Mouse (Mus musculus): ENCODE measurements around the gene Tpk1. TPM values are rescaled to one million over a fixed set of nuclear protein-coding genes. Genes with fewer than 3 reads are reported as not detected.
A peak's percentile ranks its signal among the peaks of the same experiment; 100 is the strongest.

Tpk1 gene
- polyA plus RNA-seq, 1 experiment from 2014 or later, result 5.3 TPM

- H3K4me1 ChIP-seq (ENCODE audit: control insufficient read depth, insufficient read depth, low read length), result no peaks in the 10 kb centered on the region
- no peak overlapping the region for H3K4me3 ChIP-seq (ENCODE audit: low read depth, low read length)
- no peak for DNase-seq (ENCODE audit: low spot score)
- 85% methylated on average over 3 of the region's 3 CpGs for WGBS
- ATAC-seq (ENCODE audit: insufficient read depth, low FRiP score, low TSS enrichment), result no peak
- no peak overlapping the region for H3K27ac ChIP-seq (ENCODE audit: low read depth, low read length)
- no peak overlapping the region for H3K4me2 ChIP-seq (ENCODE audit: low read depth)
- no peaks in the 10 kb centered on the region for H3K27me3 ChIP-seq (ENCODE audit: control insufficient read depth, insufficient read depth, low read length)
- no peak overlapping the region for H3K9ac ChIP-seq (ENCODE audit: low read length)
- no peaks in the 10 kb centered on the region for H3K9me3 ChIP-seq (ENCODE audit: control insufficient read depth, low read length)
- no peaks in the 10 kb centered on the region for H3K36me3 ChIP-seq (ENCODE audit: control insufficient read depth, insufficient read depth, low read length)
These were observed 283.3 kb downstream of the Tpk1 start for GRCm38 (mm10) chr6:43382750-43383149.

GRCm38 (mm10) chr6:43382284-43382683, 283.8 kb downstream of the Tpk1 start:
- H3K9me3 ChIP-seq (ENCODE audit: control insufficient read depth, low read length), result no peaks in the 10 kb centered on the region

GRCm38 (mm10) chr6:43373206-43373605, 292.9 kb downstream of the Tpk1 start:
- ATAC-seq (ENCODE audit: insufficient read depth, low FRiP score, low TSS enrichment) (no peak), DNase-seq (ENCODE audit: low spot score) (peak; percentile 15)
- H3K27me3 ChIP-seq (ENCODE audit: control insufficient read depth, insufficient read depth, low read length), result no peaks in the 10 kb centered on the region
- no peaks in the 10 kb centered on the region for H3K36me3 ChIP-seq (ENCODE audit: control insufficient read depth, insufficient read depth, low read length)
- no peaks in the 10 kb centered on the region for H3K4me1 ChIP-seq (ENCODE audit: control insufficient read depth, insufficient read depth, low read length)
- no peak overlapping the region for H3K4me3 ChIP-seq (ENCODE audit: low read depth, low read length)
- no peak overlapping the region for H3K9ac ChIP-seq (ENCODE audit: low read length)
- H3K9me3 ChIP-seq (ENCODE audit: control insufficient read depth, low read length), result no peaks in the 10 kb centered on the region
- 80% methylated on average over 5 of the region's 5 CpGs for WGBS
- H3K4me2 ChIP-seq (ENCODE audit: low read depth), result no peak overlapping the region
- H3K27ac ChIP-seq (ENCODE audit: low read depth, low read length), result no peak overlapping the region

More at GRCm38 (mm10) chr6:43382284-43382683, 283.8 kb downstream of the Tpk1 start:
- H3K4me3 ChIP-seq (ENCODE audit: low read depth, low read length), result no peak overlapping the region
- H3K27ac ChIP-seq (ENCODE audit: low read depth, low read length), result no peak overlapping the region
- H3K4me1 ChIP-seq (ENCODE audit: control insufficient read depth, insufficient read depth, low read length), result no peaks in the 10 kb centered on the region
- H3K9ac ChIP-seq (ENCODE audit: low read length), result no peak overlapping the region
- 88% methylated on average over 3 of the region's 3 CpGs for WGBS
- DNase-seq (ENCODE audit: low spot score) (no peak), ATAC-seq (ENCODE audit: insufficient read depth, low FRiP score, low TSS enrichment) (no peak)
- no peaks in the 10 kb centered on the region for H3K27me3 ChIP-seq (ENCODE audit: control insufficient read depth, insufficient read depth, low read length)
- H3K4me2 ChIP-seq (ENCODE audit: low read depth), result no peak overlapping the region
- H3K36me3 ChIP-seq (ENCODE audit: control insufficient read depth, insufficient read depth, low read length), result no peaks in the 10 kb centered on the region

GRCm38 (mm10) chr6:43367434-43367945, 298.6 kb downstream of the Tpk1 start:
- Histone ChIP-seq H3K27me3 (ENCODE audit: control insufficient read depth, insufficient read depth, low read length) (no peaks in the 10 kb centered on the region), H3K4me1 (ENCODE audit: control insufficient read depth, insufficient read depth, low read length) (no peaks in the 10 kb centered on the region), H3K36me3 (ENCODE audit: control insufficient read depth, insufficient read depth, low read length) (no peaks in the 10 kb centered on the region), H3K4me3 (ENCODE audit: low read depth, low read length) (no peak overlapping the region), H3K27ac (ENCODE audit: low read depth, low read length) (no peak overlapping the region), H3K4me2 (ENCODE audit: low read depth) (no peak overlapping the region), H3K9ac (ENCODE audit: low read length) (no peak overlapping the region), H3K9me3 (ENCODE audit: control insufficient read depth, low read length) (no peaks in the 10 kb centered on the region)
- WGBS, result 77% methylated on average over 1 of the region's 1 CpGs
- no peak for ATAC-seq (ENCODE audit: insufficient read depth, low FRiP score, low TSS enrichment)
- DNase-seq (ENCODE audit: low spot score), result no peak

- DNase-seq (ENCODE audit: low spot score), result no peak
- Histone ChIP-seq H3K27me3 (ENCODE audit: control insufficient read depth, insufficient read depth, low read length) (no peaks in the 10 kb centered on the region), H3K4me3 (ENCODE audit: low read depth, low read length) (no peak overlapping the region), H3K9me3 (ENCODE audit: control insufficient read depth, low read length) (no peaks in the 10 kb centered on the region), H3K36me3 (ENCODE audit: control insufficient read depth, insufficient read depth, low read length) (no peaks in the 10 kb centered on the region), H3K27ac (ENCODE audit: low read depth, low read length) (no peak overlapping the region), H3K4me1 (ENCODE audit: control insufficient read depth, insufficient read depth, low read length) (no peaks in the 10 kb centered on the region), H3K9ac (ENCODE audit: low read length) (no peak overlapping the region), H3K4me2 (ENCODE audit: low read depth) (no peak overlapping the region)
- 85% methylated on average over 2 of the region's 2 CpGs for WGBS
- no peak for ATAC-seq (ENCODE audit: insufficient read depth, low FRiP score, low TSS enrichment)
These were observed 299.1 kb downstream of the Tpk1 start for GRCm38 (mm10) chr6:43366952-43367351.

- no peak for DNase-seq (ENCODE audit: low spot score)
- Histone ChIP-seq H3K4me1 (ENCODE audit: control insufficient read depth, insufficient read depth, low read length) (no peaks in the 10 kb centered on the region), H3K4me2 (ENCODE audit: low read depth) (no peak overlapping the region)
These were observed 302.2 kb downstream of the Tpk1 start for GRCm38 (mm10) chr6:43363917-43364316.

GRCm38 (mm10) chr6:43363291-43363820, 302.7 kb downstream of the Tpk1 start:
- Histone ChIP-seq H3K9me3 (ENCODE audit: control insufficient read depth, low read length) (no peaks in the 10 kb centered on the region), H3K4me2 (ENCODE audit: low read depth) (no peak overlapping the region), H3K4me1 (ENCODE audit: control insufficient read depth, insufficient read depth, low read length) (no peaks in the 10 kb centered on the region), H3K27ac (ENCODE audit: low read depth, low read length) (no peak overlapping the region), H3K9ac (ENCODE audit: low read length) (no peak overlapping the region), H3K36me3 (ENCODE audit: control insufficient read depth, insufficient read depth, low read length) (no peaks in the 10 kb centered on the region), H3K27me3 (ENCODE audit: control insufficient read depth, insufficient read depth, low read length) (no peaks in the 10 kb centered on the region), H3K4me3 (ENCODE audit: low read depth, low read length) (no peak overlapping the region)
- 89% methylated on average over 5 of the region's 5 CpGs for WGBS
- no peak for DNase-seq (ENCODE audit: low spot score)
- no peak for ATAC-seq (ENCODE audit: insufficient read depth, low FRiP score, low TSS enrichment)

More at GRCm38 (mm10) chr6:43363917-43364316, 302.2 kb downstream of the Tpk1 start:
- Histone ChIP-seq H3K9me3 (ENCODE audit: control insufficient read depth, low read length) (no peaks in the 10 kb centered on the region), H3K9ac (ENCODE audit: low read length) (no peak overlapping the region), H3K36me3 (ENCODE audit: control insufficient read depth, insufficient read depth, low read length) (no peaks in the 10 kb centered on the region), H3K4me3 (ENCODE audit: low read depth, low read length) (no peak overlapping the region), H3K27ac (ENCODE audit: low read depth, low read length) (no peak overlapping the region), H3K27me3 (ENCODE audit: control insufficient read depth, insufficient read depth, low read length) (no peaks in the 10 kb centered on the region)
- no peak for ATAC-seq (ENCODE audit: insufficient read depth, low FRiP score, low TSS enrichment)
- WGBS, result 86% methylated on average over 3 of the region's 3 CpGs

- Histone ChIP-seq H3K4me3 (ENCODE audit: low read depth, low read length) (no peak overlapping the region), H3K27me3 (ENCODE audit: control insufficient read depth, insufficient read depth, low read length) (no peaks in the 10 kb centered on the region), H3K27ac (ENCODE audit: low read depth, low read length) (no peak overlapping the region), H3K36me3 (ENCODE audit: control insufficient read depth, insufficient read depth, low read length) (no peaks in the 10 kb centered on the region), H3K9ac (ENCODE audit: low read length) (no peak overlapping the region), H3K9me3 (ENCODE audit: control insufficient read depth, low read length) (no peaks in the 10 kb centered on the region), H3K4me2 (ENCODE audit: low read depth) (no peak overlapping the region), H3K4me1 (ENCODE audit: control insufficient read depth, insufficient read depth, low read length) (no peaks in the 10 kb centered on the region)
- WGBS, result 52% methylated on average over 4 of the region's 5 CpGs
- DNase-seq (ENCODE audit: low spot score) (no peak), ATAC-seq (ENCODE audit: insufficient read depth, low FRiP score, low TSS enrichment) (peak; percentile 50; the same call in 1 of the 2 replicates)
These were observed 304.8 kb downstream of the Tpk1 start for GRCm38 (mm10) chr6:43361248-43361647.

- Histone ChIP-seq H3K27ac (ENCODE audit: low read depth, low read length) (no peak overlapping the region), H3K4me2 (ENCODE audit: low read depth) (no peak overlapping the region), H3K36me3 (ENCODE audit: control insufficient read depth, insufficient read depth, low read length) (no peaks in the 10 kb centered on the region), H3K4me1 (ENCODE audit: control insufficient read depth, insufficient read depth, low read length) (no peaks in the 10 kb centered on the region), H3K9me3 (ENCODE audit: control insufficient read depth, low read length) (no peaks in the 10 kb centered on the region), H3K27me3 (ENCODE audit: control insufficient read depth, insufficient read depth, low read length) (no peaks in the 10 kb centered on the region), H3K4me3 (ENCODE audit: low read depth, low read length) (no peak overlapping the region), H3K9ac (ENCODE audit: low read length) (no peak overlapping the region)
- ATAC-seq (ENCODE audit: insufficient read depth, low FRiP score, low TSS enrichment) (no peak), DNase-seq (ENCODE audit: low spot score) (no peak)
- 81% methylated on average over 3 of the region's 3 CpGs for WGBS
These were observed 305.9 kb downstream of the Tpk1 start for GRCm38 (mm10) chr6:43360214-43360613.
